Mouse (Mus musculus) embryo, embryonic 9.5 days (tissue): ENCODE measurements at regions not wholly inside any gene's neighbourhood (a gene's known extent, or its start where the extent isn't known, plus 50 kb on each side); places are given as distances from the start of the nearest gene placed in this dataset.

Source experiments
- DNase-seq: peaks from one replicate; pipeline ENCODE4 v3.0.0-alpha.2; 2017; ENCODE audit errors: extremely low spot score

GRCm38 (mm10) chr19:53476768-53477547, 52.0 kb upstream of the Dusp5 start:
- DNase-seq = no peak

DNA sequence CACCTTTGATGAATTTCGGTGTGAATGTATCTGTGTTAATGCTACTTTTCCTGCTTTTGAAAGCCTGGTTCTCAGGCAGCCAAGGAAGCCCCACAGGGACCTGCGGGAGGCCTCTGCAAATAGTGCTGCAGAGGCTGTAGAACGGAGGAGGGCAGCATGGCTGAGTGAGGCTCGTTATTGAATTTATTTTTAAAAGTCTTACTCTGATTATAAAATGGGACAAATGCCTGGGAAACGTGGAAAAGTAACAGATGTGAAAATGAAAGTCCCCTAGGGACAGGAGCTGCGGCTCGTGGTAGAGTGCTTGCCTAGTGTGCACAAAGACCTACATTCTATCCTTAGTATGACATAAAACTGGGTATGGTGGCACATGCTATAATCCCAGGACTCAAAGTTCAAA, 59.7 kb upstream of the Dusp5 start:
- DNase-seq = no peak

- no peak for DNase-seq
Observed at GRCm38 (mm10) chr19:53464681-53465080, 64.2 kb upstream of the Dusp5 start.

DNA sequence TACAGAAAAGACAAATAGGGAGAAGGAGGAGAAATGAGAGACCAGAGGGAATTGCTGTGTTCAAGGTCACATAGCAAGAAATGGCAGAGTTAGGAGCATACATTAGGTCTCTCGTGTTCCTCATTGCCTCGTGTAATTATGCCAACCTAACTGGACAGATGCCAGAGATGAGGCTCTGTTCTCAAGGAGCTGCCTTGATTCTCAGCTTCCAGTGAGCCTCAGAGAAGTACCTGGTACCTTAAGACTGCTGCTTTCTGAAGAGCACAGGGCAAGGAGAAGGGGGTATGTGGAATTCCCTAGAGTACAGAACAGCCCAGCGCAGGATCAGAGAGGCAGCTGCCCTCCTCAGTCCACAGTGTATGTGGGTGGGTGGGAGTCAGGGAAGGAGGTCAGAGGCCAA, 64.8 kb upstream of the Dusp5 start:
- no peak for DNase-seq

DNA sequence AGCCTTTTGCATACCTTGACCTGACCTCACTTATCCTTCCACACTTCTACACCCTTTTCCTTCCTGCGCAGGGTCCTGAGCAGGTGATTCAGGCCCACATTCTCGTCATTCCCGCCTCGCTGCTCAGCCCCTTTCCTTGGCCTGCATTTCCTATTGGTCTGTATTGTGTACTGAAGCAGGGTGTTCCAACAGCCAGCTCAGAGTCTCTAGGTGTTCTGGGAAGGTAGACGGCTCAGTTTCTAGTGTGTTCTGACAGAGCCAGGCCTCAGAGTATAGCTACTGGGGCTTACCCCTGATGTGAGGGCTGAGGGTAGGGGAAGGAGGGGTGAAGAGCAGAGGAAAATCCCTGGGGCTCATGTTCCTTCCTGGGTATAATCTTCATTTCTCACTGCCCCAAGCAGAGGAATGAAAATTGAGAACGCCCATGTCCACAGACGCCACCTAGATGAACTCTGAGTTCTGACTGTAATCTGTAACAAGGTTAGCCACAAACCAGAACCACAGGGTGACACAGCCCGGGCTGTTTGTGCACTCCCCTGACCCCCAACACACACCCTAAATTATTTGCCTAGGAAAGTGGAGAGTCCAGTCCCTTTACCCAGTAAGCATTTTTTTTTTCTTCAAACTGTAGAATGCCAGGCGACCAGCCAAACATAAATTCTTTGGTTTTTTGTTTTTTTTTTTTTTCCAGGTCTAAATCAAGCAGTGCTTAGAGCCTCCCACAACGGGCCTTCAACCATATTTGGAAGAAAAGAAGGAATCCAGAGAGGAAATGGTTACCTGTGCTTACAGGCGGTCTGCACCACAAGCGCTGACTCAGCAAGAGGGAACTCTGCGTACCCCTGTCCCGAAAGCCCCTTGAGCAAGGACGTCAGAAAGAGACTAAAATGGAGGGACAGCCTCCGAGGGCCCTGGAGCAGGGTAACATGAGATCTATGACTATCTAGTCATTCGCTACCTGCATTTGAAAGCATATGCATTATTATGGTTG, 67.6 kb upstream of the Dusp5 start:
- DNase-seq = no peak

- DNase-seq = no peak
Observed at GRCm38 (mm10) chr19:53460312-53461024, 68.4 kb upstream of the Dusp5 start.

DNA sequence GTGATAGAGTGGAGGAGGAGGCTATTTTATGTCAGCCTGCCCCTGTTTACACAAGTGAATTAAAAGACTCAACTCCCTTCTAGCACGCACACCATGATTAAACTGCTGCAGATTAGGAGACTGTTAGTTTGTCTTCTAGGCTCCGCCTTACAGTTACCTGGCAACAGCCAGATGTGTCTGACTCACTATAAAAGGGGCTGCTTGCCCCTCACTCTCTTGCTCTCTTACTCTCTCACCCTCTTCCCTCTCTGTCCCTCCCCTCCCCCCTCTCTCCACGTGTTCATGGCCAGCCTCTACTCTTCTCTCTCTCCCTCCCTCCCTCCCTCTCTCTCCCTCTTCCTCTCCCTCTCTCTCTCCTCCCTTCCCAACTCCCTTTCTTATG, 69.0 kb upstream of the Smndc1 start:
- peak; percentile 33 for DNase-seq

- DNase-seq = no peak
Observed at GRCm38 (mm10) chr19:53458770-53459406, 68.5 kb upstream of the Smndc1 start.

DNA sequence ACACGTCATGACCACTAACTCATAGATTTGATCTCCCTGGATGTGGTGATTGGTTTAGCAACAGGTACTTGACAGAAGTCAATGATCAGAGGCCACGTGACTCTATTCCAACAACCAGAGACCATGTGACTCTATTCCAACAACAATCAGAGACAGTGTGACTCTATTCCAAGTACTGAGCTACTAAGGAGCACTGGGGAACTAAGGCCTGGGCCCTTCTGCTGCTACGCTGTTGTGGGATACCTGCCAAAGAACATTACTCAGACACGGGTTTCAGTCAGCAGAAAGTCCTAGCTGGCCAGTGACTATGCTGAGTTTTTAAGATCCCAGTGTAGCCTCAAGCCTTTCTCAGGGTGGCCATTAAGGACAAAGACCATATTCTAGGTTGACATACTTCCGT, 66.3 kb upstream of the Smndc1 start:
- no peak for DNase-seq

- no peak for DNase-seq
Observed at GRCm38 (mm10) chr19:53454571-53454970, 64.2 kb upstream of the Smndc1 start.

- no peak for DNase-seq
Observed at GRCm38 (mm10) chr19:53454059-53454458, 63.7 kb upstream of the Smndc1 start.

DNA sequence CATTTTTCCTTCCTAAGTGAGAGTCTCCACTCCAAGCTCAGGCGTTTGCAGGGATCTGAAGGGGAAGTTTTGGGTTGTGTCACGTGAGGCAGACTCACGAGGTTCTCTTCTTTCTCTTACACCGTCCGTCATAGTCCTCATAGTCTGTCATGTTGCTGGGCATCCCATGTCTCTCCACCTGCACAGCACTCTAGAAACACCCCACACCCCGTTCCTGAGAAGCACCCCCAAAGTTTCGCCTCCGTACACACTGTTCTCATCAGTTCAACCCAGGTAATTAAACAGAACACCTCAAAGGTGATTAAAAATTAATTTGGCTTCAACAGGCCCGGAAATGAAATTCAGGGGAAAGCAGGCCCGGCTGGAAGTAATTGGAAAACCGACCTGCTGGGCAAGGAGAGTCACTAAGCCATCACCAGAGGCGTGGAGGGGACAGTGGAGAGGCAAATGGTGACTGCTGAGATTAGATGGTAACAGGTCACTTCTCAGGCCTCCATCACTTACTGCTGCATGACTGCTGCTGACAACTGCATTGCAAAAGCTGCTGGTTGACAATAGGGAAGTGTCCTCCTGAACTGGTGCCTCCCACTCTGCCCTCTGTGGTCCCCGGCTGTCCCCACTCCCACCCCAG, 63.1 kb upstream of the Smndc1 start:
- DNase-seq = no peak

- DNase-seq = no peak
Observed at GRCm38 (mm10) chr19:53452360-53452759, 62.0 kb upstream of the Smndc1 start.

- DNase-seq = no peak
Observed at GRCm38 (mm10) chr19:53451388-53451922, 61.1 kb upstream of the Smndc1 start.

DNA sequence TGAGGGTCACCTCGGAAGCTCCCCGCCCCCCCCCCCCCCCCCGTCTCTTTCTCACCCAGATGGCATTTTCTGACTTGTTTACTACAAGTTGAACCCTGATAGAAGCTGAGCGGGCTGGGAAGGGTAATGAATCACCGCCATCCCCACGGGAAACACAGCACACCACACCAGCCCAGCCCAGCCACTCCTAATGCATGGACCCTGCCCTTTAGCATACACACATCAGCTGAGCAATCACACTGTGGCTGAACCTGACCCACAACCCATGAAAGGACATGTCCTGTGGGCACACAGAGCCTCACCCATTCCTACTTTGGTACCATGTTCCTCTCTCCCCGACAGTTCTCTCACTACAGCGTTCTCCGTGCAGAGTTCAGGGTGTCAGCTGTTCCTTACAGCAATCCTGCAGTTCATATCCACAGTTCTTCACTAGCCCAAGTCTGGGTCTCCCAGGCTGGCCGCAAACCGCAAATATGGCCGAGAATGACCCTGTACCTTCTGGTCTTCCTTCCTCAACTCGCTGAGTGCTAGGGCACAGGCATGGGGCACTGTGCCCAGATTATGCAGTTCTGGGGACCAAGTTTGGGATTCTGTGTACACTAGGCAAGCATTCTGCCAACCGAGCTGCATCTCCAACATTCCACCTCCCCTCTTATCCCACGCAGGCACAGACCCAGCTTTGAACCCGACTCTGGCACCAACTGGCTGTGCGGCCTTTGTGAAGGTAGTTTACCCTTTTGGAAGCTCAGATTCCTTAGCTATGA, 60.4 kb upstream of the Smndc1 start:
- DNase-seq = no peak

DNA sequence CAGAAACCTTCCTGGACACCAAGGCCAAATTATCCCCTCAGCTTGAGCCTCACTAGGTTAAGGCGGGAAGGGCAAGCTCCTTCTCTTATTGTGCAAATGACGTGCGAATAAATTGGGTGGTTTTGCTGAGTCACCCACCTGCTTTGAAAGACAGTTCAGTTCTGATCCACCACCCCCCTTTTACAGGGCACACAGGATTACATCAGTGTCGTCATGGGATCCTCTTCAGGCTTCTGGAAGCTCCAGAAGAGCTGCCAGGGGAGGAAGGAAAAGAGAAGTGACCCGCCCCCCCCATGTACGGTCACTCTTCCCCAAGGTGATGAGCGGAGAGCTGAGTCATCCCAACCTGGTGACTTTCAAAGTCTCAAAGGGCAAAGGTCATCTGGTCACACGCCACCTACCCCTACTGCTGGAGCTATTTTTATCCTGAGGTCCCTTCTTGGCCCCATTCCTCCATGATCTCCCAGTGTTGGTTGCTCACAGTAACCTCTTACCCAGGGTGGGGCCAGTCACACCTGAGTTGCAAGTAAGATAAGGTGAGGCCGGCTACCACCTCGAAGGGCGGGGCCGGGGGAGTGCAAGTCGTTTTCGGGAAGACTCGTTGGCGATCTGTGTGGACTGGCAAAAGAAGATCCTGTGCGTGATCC, 58.9 kb upstream of the Smndc1 start:
- DNase-seq = no peak

DNA sequence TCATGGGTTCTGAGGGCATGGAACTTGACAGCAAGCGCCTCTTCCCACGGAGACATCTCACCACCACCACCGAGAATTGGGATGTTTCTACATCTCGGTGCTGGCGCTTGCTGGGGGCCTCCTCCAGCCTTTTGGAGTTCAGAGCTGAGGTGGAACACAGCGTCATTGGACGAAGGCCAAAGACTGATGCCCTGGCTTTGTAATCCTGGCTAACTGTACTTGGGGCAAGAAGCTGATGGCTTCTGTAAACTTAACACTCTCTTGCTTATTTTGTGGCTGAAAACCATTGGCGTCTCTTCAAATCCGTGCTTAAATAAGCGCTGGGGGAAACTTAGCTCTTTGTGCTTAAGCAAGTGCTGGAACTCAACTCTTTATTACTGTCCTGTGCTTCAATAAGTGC, 57.8 kb upstream of the Smndc1 start:
- DNase-seq = no peak

- DNase-seq = no peak
Observed at GRCm38 (mm10) chr19:53447754-53448153, 57.4 kb upstream of the Smndc1 start.

DNA sequence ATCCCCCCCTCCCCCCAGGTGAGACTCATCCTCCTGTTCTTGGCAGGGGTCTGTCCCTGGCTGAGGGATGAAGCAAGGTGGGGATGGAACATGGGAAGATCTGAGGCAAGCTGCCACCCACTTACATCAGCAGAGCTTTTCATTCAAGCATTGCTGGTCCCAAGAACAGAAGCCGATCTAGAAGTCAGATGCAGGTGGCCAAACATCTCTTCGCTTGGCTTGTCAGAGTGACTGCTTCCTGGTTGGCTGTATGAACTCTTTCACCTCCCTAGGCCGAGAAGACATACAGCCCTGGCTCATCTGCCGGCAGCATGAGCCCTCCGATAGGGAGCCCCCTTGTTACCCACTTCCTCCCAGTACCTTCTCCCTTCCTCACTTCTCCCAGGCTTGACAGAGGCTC, 55.8 kb upstream of the Smndc1 start:
- no peak for DNase-seq

GRCm38 (mm10) chr19:53444646-53445045, 54.3 kb upstream of the Smndc1 start:
- no peak for DNase-seq
